Comparison of ENCODE assay signal across 20 mouse cellular contexts in the genomic region with DNA sequence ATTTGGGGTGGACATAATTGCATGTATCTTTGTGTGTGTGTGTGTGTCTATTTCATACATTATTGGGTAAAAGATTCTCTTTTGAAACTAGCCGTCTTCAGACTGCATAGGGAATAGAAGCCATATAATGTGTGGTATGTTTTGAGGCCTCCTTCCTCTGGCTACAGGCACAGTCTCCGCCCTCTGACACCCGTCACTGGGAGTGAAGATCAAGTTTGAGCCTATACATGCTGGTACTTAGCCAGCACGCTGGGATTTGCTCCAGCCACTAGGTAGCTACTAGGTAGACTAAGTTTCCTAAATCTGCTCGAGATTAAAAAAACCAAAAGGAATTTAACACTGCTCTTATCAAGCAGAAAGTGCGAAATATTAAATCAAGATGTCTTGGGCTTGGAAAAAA. TPM values are rescaled to one million over a fixed set of nuclear protein-coding genes. Genes with fewer than 3 reads are reported as not detected.
DNase-seq lines count a peak whose midpoint lies in the region; ATAC-seq and TF ChIP-seq lines count a peak whose summit lies in the region.
"Had no signal": no experiment of that assay in that cellular context is flagged by ENCODE, and none has a peak within 500 bp of the region (broad histone marks: within the 10 kb centered on the region; RNA-seq: fewer than 3 reads in every experiment).

No protein-coding gene starts in this region.

- no peak overlapping the region for H3K4me3 ChIP-seq in heart, embryonic 14.5 days (ENCODE audit: control insufficient read depth in 1 of 2, insufficient read depth in 1 of 2, low read depth in 1 of 2, low read length in 2 of 2)
- no peak overlapping the region for H3K4me3 ChIP-seq in lung, postnatal 0 days (ENCODE audit: low read depth, low read length)
- H3K4me3 ChIP-seq: forebrain, embryonic 12.5 days; limb, embryonic 13.5 days; midbrain, embryonic 12.5 days had no signal

- ATAC-seq in cerebellum, adult (ENCODE audit: insufficient number of reproducible peaks, low FRiP score, low TSS enrichment) = no peak
- no peak for ATAC-seq in heart, embryonic 14.5 days (ENCODE audit: insufficient number of reproducible peaks, insufficient read depth, low FRiP score, low read depth)
- no peak for ATAC-seq in lung, postnatal 0 days

- no peaks in the 10 kb centered on the region for H3K27me3 ChIP-seq in heart, embryonic 14.5 days (ENCODE audit: control insufficient read depth, insufficient read depth, low read length)
- H3K27me3 ChIP-seq in lung, postnatal 0 days (replicated peaks; ENCODE audit: insufficient read depth, low read length) = no peaks in the 10 kb centered on the region
- H3K27me3 ChIP-seq: CH12.LX; limb, embryonic 13.5 days had no signal

- H3K27ac ChIP-seq in heart, embryonic 14.5 days (replicated peaks in 1 of 2; ENCODE audit: control insufficient read depth in 1 of 2, insufficient read depth in 1 of 2, low read depth in 2 of 2, low read length in 2 of 2) = 0 out of 4 replicates have a peak overlapping the region, but pooled peaks of 1 of the 2 experiments have one; percentile 16
- no peak overlapping the region for H3K27ac ChIP-seq in lung, postnatal 0 days (ENCODE audit: low read length)
- H3K27ac ChIP-seq: forebrain, embryonic 12.5 days; limb, embryonic 13.5 days; midbrain, embryonic 12.5 days had no signal

- H3K9me3 ChIP-seq in heart, embryonic 14.5 days (ENCODE audit: control insufficient read depth, low read length) = no peaks in the 10 kb centered on the region
- no peaks in the 10 kb centered on the region for H3K9me3 ChIP-seq in lung, postnatal 0 days (ENCODE audit: low read length)
- H3K9me3 ChIP-seq: forebrain, embryonic 12.5 days; limb, embryonic 13.5 days; midbrain, embryonic 12.5 days had no signal

- peak overlapping the region; percentile 19 for H3K4me2 ChIP-seq in heart, embryonic 14.5 days (ENCODE audit: low read length)
- H3K4me2 ChIP-seq in lung, postnatal 0 days (replicated peaks; ENCODE audit: low read depth, low read length) = no peak overlapping the region
- H3K4me2 ChIP-seq: forebrain, embryonic 12.5 days; limb, embryonic 13.5 days; midbrain, embryonic 12.5 days had no signal

- intact Hi-C loops in heart, postnatal 36 days (cut with DNase I) = no loop called here
- intact Hi-C loops in heart, postnatal 10 days (cut with DNase I) = no loop called here

- DNase-seq in cerebellum, adult 9-11 months = peak; percentile 16
- no peak for DNase-seq in heart, postnatal 36 days
- peak; percentile 50 for DNase-seq in lung, postnatal 0 days (ENCODE audit: low spot score)
- DNase-seq in lung, adult 18-20 months = no peak
- peak; percentile 36 to 37 for DNase-seq in heart, postnatal 10 days
- DNase-seq in spleen, adult 18-20 months = no peak
- DNase-seq: adrenal gland, postnatal 10 days; cerebellum, postnatal 10 days; gastrocnemius, postnatal 25 days; kidney, adult 2 months; kidney, postnatal 36 days; layer of hippocampus, adult 9-11 months; right cerebral cortex, postnatal 25 days; thymus, postnatal 36 days had no signal

- H3K9ac ChIP-seq in heart, embryonic 14.5 days (ENCODE audit: low read length) = no peak overlapping the region
- no peak overlapping the region for H3K9ac ChIP-seq in lung, postnatal 0 days (replicated peaks; ENCODE audit: low read depth)
- H3K9ac ChIP-seq: forebrain, embryonic 12.5 days; limb, embryonic 13.5 days; midbrain, embryonic 12.5 days had no signal

- 39% methylated on average over 6 of the region's 6 CpGs for WGBS in heart, embryonic 14.5 days
- WGBS in lung, postnatal 0 days = 50% methylated on average over 6 of the region's 6 CpGs

- H3K36me3 ChIP-seq in heart, embryonic 14.5 days (ENCODE audit: control insufficient read depth, insufficient read depth, low read length) = no peaks in the 10 kb centered on the region
- no peaks in the 10 kb centered on the region for H3K36me3 ChIP-seq in lung, postnatal 0 days (ENCODE audit: insufficient read depth, low read length)
- H3K36me3 ChIP-seq: forebrain, embryonic 12.5 days; limb, embryonic 13.5 days; midbrain, embryonic 12.5 days had no signal

- H3K4me1 ChIP-seq in heart, embryonic 14.5 days (ENCODE audit: control insufficient read depth in 2 of 2, insufficient read depth in 2 of 2, low read length in 2 of 2) = peaks cover 31 to 56% of the 10 kb centered on the region in 2 experiments
- H3K4me1 ChIP-seq in lung, postnatal 0 days (ENCODE audit: insufficient read depth, low read depth, low read length) = peaks cover 37% of the 10 kb centered on the region; the same call in 1 of the 2 replicates

- no peak for TF ChIP-seq EP300 in lung, postnatal 0 days (IDR thresholded peaks at IDR 0.05)

- TF ChIP-seq CTCF in lung, postnatal 0 days (IDR thresholded peaks at IDR 0.05) = no peak

RNA-seq across cellular contexts. Expression of gene Bag3, which starts 3.2 kb away (rescaled TPM):
- polyA plus RNA-seq in heart, embryonic 14.5 days (2014; fragmentation: Nextera tagmentation; extraction: Ambion mirVana) = 24.5 and 26.9 TPM in 2 replicates
- 100 to 1,000 TPM; 258 to 272 TPM for total RNA-seq in heart, postnatal 36 days (2021)
- polyA plus RNA-seq in lung, postnatal 0 days (2015; fragmentation: Nextera tagmentation; extraction: Ambion mirVana) = 20.3 and 23.7 TPM in 2 replicates
- 100 to 1,000 TPM; 157 to 160 TPM for total RNA-seq in heart, postnatal 10 days (2021)

Comparison
In these comparisons a context has a peak if more than half of its experiments do, and no peak if none do; other contexts are left out.
1. DNase-seq: peak in cerebellum, adult 9-11 months (single experiment), lung, postnatal 0 days (single experiment) and heart, postnatal 10 days (2 of 2); none in heart, postnatal 36 days (0 of 2), lung, adult 18-20 months (0 of 2) and spleen, adult 18-20 months (0 of 2).